Mouse (Mus musculus) thymus, adult 2 months (tissue): ENCODE data around the gene Tyw3. TPM values are rescaled to one million over a fixed set of nuclear protein-coding genes. Genes with fewer than 3 reads are reported as not detected.

Experiments
- DNase-seq: peaks from one replicate; pipeline ENCODE4 v3.0.0; 2021
- H3K27ac ChIP-seq: fragments of 200-500 bp; 2 replicates; pipeline ENCODE4 v1.5.1; 2012; ENCODE audit warnings: low read length, control low read depth; ENCODE audit not compliant: control insufficient read depth, insufficient read depth
- H3K27me3 ChIP-seq: fragments of 200-500 bp; 2 replicates; pipeline ENCODE4 v1.6.1; 2012; ENCODE audit warnings: mild to moderate bottlenecking, low read length, moderate library complexity, mixed read lengths; ENCODE audit not compliant: control insufficient read depth, insufficient read depth
- H3K36me3 ChIP-seq: fragments of 200-500 bp; 2 replicates; pipeline ENCODE4 v1.6.1; 2012; ENCODE audit warnings: mild to moderate bottlenecking, low read length, moderate library complexity; ENCODE audit not compliant: control insufficient read depth, insufficient read depth
- H3K4me1 ChIP-seq: fragments of 200-500 bp; replicated peaks from 2 replicates; pipeline ENCODE4 v1.6.1; 2012; ENCODE audit warnings: low read length; ENCODE audit not compliant: control insufficient read depth, insufficient read depth
- H3K4me3 ChIP-seq: fragments of 200-500 bp; 2 replicates; pipeline ENCODE4 v1.5.1; 2012; ENCODE audit warnings: mild to moderate bottlenecking, low read length, control low read depth, moderate library complexity; ENCODE audit not compliant: control insufficient read depth, insufficient read depth
- CTCF ChIP-seq: fragments of 200-500 bp; IDR thresholded peaks from 2 replicates; pipeline ENCODE4 v1.5.1; 2012; ENCODE audit warnings: mild to moderate bottlenecking, control low read depth, low read length, moderate library complexity, borderline replicate concordance; ENCODE audit not compliant: control insufficient read depth, poor library complexity, insufficient read depth; ENCODE audit errors: extremely low read depth
- POLR2A ChIP-seq: fragments of 200-500 bp; IDR thresholded peaks from 2 replicates; pipeline ENCODE4 v1.6.1; 2012; ENCODE audit warnings: mild to moderate bottlenecking, low read length, control low read depth, moderate library complexity; ENCODE audit not compliant: control insufficient read depth, poor library complexity, insufficient read depth; ENCODE audit errors: extremely low read depth
- WGBS: fragments of 180-500 bp; shearing (Covaris S2); methylation state at CpG from one replicate; pipeline ENCODE4 v1.1.7; 2018; 5-methylcytosine and 5-hydroxymethylcytosine counted together
- polyA plus RNA-seq: library from polyadenylated mRNA; depleted of rRNA; stranded (reverse); fragments of >200 nt; gene quantifications from 2 replicates; pipeline ENCODE4 v1.2.3, GENCODE M21; 2012

Gene Tyw3
- polyA plus RNA-seq, 1 experiment, result 11.2 TPM

- Histone ChIP-seq H3K4me1 (no peaks in the 10 kb centered on the region; the same call in 1 of the 2 replicates), H3K27me3 (no peaks in the 10 kb centered on the region), H3K27ac (no peak overlapping the region), H3K4me3 (no peak overlapping the region), H3K36me3 (no peaks in the 10 kb centered on the region)
- no peak for DNase-seq
- TF ChIP-seq POLR2A (no peak), CTCF (no peak)
- WGBS, result 97% methylated on average over 3 of the region's 3 CpGs
These were observed 15.0 kb upstream of the Tyw3 start for GRCm38 (mm10) chr3:154611888-154612287.

GRCm38 (mm10) chr3:154607896-154608295, 11.0 kb upstream of the Tyw3 start:
- H3K27me3 ChIP-seq, result no peaks in the 10 kb centered on the region
- DNase-seq, result no peak
- no peaks in the 10 kb centered on the region for H3K4me1 ChIP-seq
- no peaks in the 10 kb centered on the region for H3K36me3 ChIP-seq
- no peak overlapping the region for H3K4me3 ChIP-seq
- no peak for TF ChIP-seq POLR2A
- TF ChIP-seq CTCF, result no peak
- 77% methylated on average over 1 of the region's 1 CpGs for WGBS
- no peak overlapping the region for H3K27ac ChIP-seq

- Histone ChIP-seq H3K4me1 (no peaks in the 10 kb centered on the region), H3K27me3 (no peaks in the 10 kb centered on the region), H3K27ac (no peak overlapping the region), H3K36me3 (no peaks in the 10 kb centered on the region), H3K4me3 (no peak overlapping the region)
- DNase-seq, result no peak
- WGBS, result 91% methylated on average over 5 of the region's 5 CpGs
- TF ChIP-seq CTCF (no peak), POLR2A (no peak)
These were observed 8.0 kb upstream of the Tyw3 start for GRCm38 (mm10) chr3:154604871-154605270.

GRCm38 (mm10) chr3:154602141-154602540, 5.2 kb upstream of the Tyw3 start:
- H3K27me3 ChIP-seq, result no peaks in the 10 kb centered on the region
- H3K4me1 ChIP-seq, result peaks cover 6% of the 10 kb centered on the region
- H3K36me3 ChIP-seq, result no peaks in the 10 kb centered on the region
- no peak for TF ChIP-seq POLR2A
- TF ChIP-seq CTCF, result no peak
- H3K27ac ChIP-seq, result no peak overlapping the region
- no peak for DNase-seq
- H3K4me3 ChIP-seq, result no peak overlapping the region

- Histone ChIP-seq H3K36me3 (no peaks in the 10 kb centered on the region), H3K4me1 (peaks cover 8% of the 10 kb centered on the region), H3K27ac (no peak overlapping the region), H3K4me3 (peak overlapping the region; percentile 97), H3K27me3 (no peaks in the 10 kb centered on the region)
- 70% methylated on average over 7 of the region's 7 CpGs for WGBS
- DNase-seq, result no peak
- TF ChIP-seq POLR2A, result no peak
- TF ChIP-seq CTCF, result no peak
These were observed 657 bp upstream of the Tyw3 start for GRCm38 (mm10) chr3:154597561-154597960.

- WGBS, result 1% methylated on average over 25 of the region's 25 CpGs
- Histone ChIP-seq H3K27me3 (no peaks in the 10 kb centered on the region), H3K27ac (no peak within 1 kb of the TSS), H3K4me3 (peak within 1 kb of the TSS; percentile 97), H3K4me1 (peaks cover 8% of the 10 kb centered on the region), H3K36me3 (no peaks in the 10 kb centered on the region)
- DNase-seq, result peak; percentile 89
- TF ChIP-seq CTCF, result peak; percentile 82; the same call in 1 of the 2 replicates
- no peak for TF ChIP-seq POLR2A
These were observed 393 bp downstream of the Tyw3 start, which contains the start of gene Cryz for GRCm38 (mm10) chr3:154596488-154596933. Gene Cryz (plus strand): TSS chr3:154596711.

GRCm38 (mm10) chr3:154594156-154594555, 2.7 kb downstream of the Tyw3 start:
- Histone ChIP-seq H3K4me1 (peaks cover 8% of the 10 kb centered on the region), H3K36me3 (no peaks in the 10 kb centered on the region), H3K27me3 (no peaks in the 10 kb centered on the region), H3K4me3 (no peak overlapping the region), H3K27ac (no peak overlapping the region)
- DNase-seq, result no peak
- no peak for TF ChIP-seq CTCF
- no peak for TF ChIP-seq POLR2A
- WGBS, result 98% methylated on average over 6 of the region's 6 CpGs
